Mouse (Mus musculus): Measurements from ENCODE around the gene Tmem165. TPM values are rescaled to one million over a fixed set of nuclear protein-coding genes. Genes with fewer than 3 reads are reported as not detected.

The Tmem165 gene
- total RNA-seq, 1 experiment from 2014 or later, result 62.7 TPM

DNA sequence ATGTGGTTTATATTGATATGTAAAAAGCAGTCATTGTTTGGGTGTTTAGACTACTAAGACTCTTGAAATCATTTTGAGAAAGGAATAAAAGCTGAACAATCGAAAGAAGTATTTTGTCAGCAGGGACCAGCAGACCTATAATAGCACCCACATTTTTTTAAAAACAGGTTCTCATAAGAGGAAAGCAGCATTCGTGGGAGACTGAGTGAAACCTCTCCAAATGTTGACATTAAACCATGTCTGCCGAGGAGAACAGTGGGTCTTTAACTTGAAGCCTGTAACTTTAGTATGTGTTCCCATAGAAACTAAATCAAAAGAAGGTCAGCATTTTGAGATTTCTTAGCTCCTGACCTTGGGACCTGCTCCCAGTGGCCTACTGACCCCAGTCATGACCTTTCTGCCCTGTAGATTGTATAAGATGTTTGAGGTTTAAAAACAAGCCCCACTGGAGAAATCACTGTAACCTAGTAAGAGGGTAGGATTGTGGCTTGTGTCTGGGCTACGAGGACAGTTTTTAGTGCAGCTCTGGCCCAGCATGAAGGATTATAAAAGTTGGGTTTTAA is 19.8 kb upstream of the Tmem165 start:
- ATAC-seq (ENCODE audit: extremely low read depth, insufficient number of reproducible peaks, low FRiP score, poor library complexity, severe bottlenecking), result no peak

DNA sequence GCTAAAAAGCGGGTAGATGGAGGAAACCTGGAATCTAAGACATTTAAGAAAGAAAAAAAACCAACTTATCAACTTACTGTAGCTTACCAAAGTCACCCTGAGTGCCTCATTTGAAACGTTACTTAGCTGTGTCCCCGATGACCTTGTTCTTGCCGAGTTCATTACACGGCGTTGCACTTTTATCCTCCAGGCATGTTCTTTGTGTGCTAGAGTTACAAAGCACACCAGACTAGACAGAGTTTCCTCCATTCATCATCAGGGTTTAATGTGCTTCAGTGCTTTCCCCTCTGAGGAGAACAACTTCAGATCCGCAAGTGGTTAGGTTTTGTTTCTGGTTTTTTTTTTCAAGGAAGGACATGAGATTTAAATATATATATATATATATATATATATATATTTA is 18.9 kb upstream of the Tmem165 start:
- no peak for ATAC-seq (ENCODE audit: extremely low read depth, insufficient number of reproducible peaks, low FRiP score, poor library complexity, severe bottlenecking)

DNA sequence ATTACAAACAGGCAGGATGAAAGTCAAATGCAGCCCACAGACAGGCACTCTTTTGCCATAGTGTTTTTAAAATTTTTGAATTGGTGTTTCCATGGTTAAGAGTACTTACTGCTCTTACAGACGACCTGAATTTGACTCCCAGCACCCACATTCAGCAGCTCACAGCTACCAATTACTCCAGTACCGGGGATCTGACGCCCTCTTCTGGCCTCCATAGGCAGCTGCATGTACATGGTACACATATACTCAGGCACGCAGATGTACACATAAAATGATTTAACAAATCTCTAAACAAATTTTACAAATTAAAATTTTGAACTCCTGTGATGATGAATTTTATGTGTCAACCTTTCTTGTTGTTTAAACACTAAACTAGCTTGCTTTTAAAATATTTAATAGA is 13.2 kb upstream of the Tmem165 start:
- ATAC-seq (ENCODE audit: extremely low read depth, insufficient number of reproducible peaks, low FRiP score, poor library complexity, severe bottlenecking), result no peak

DNA sequence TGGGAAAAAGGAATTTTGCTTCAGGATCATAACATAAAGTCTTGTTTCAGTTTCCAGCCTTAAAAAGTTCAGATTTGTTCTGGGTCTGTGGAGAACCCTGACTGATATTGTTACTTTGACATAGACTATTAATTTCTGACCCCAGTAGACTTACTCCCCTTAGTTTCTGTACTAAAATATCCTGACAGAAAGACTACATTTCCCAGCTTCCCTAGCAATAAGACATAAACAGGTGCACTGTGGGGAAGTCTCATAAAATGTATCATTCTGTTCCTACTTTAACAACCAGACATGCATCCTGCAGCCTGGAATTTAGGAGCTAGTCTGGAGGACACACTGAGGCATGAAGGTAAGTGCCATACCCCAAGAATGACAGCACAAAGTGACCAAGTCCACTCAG is 12.6 kb upstream of the Tmem165 start:
- ATAC-seq (ENCODE audit: extremely low read depth, insufficient number of reproducible peaks, low FRiP score, poor library complexity, severe bottlenecking), result no peak

DNA sequence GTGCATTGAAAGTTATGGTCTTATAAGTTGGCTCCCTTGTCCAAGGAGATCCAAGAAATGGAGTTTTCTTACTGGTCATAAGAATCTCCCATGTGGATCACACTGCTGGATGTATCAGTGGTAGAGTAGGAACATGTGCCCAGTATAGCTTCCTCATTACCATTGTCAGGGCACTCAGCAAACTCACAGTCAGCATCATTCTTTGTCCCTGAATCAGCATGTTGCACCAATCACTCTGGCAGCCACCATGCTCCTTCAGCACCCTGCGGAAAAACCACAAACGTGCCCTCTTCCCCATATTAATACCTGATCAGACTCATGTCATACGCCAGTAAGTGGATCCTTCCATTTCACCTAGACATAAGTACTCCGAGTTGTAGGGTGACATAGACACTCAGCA is 8.6 kb upstream of the Tmem165 start:
- no peak for ATAC-seq (ENCODE audit: extremely low read depth, insufficient number of reproducible peaks, low FRiP score, poor library complexity, severe bottlenecking)

DNA sequence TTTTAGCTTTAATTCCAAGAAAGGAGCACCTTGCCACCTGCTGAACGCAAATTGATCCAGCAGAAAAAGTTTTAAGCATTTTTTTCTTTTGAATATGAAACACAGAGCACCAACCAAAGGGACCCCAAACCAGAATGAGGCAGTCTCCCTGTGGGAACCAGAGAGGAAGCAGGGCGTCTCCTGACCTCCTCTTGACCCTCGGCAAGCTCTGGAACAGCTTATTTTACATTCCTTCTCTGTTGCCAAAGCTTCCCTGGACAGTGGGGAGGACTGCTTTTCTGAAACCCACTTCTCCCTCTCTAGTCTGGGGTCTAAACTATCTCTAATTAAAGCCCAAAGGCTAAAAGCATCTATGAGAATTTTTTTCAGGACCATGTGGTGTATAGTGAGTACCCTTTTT is 7.3 kb upstream of the Tmem165 start:
- ATAC-seq (ENCODE audit: extremely low read depth, insufficient number of reproducible peaks, low FRiP score, poor library complexity, severe bottlenecking), result no peak

DNA sequence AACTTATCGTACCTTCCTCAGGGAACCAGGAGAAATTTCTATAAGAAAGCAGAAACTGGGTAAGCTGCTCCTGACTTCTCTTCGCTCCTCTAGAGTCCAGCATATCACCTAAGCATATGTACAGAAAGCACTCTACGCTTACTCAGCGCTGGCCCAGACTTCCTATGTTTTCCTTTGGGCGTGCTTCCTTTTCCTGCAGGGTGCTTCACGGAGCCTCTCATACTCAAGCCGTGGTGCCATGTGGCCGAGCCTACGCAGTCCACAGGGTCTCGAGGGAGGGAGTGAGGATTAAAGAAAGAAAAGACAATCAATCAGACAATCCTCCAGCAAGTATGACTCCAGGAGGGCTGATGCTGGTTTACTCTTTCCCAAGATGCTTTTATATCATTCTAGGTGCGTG is 6.8 kb upstream of the Tmem165 start:
- no peak for ATAC-seq (ENCODE audit: extremely low read depth, insufficient number of reproducible peaks, low FRiP score, poor library complexity, severe bottlenecking)

DNA sequence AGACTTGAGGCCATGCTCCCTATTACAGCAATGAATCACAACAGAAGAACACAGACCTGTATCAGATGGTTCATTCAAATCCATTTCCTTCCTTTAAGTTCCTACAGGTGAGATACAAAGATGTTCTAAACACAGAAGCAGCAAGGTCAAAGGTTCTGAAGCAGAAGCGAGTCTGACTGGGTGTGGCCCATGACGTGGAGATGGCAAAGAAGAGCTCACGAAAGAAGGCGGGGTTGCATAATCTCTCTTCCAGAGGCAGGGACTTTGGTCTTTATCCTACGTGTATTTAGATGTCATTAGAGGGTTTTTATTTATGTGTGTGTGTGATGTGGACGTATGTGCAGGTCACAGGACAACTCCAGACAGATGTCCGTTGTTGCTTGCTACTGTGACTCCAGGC is 6.0 kb upstream of the Tmem165 start:
- ATAC-seq (ENCODE audit: extremely low read depth, insufficient number of reproducible peaks, low FRiP score, poor library complexity, severe bottlenecking), result no peak

DNA sequence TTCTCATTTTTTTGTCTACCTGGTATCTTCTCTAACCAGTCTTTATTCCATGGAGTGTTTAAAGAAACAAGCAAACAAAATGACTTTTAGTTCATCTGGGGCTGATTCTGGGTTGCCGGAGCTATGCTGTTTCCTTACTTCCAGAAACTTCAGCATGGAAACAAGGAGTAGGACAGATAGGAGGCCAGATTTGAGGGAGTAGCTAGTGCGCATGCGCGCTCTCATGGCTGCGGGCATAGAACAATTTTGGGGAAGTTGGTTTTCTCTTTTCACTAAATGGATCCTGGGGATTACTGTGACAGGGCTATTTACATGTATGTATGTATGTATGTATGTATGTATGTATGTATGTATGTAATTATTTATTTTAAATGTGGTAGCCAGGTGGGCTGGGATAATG is 4.5 kb upstream of the Tmem165 start:
- no peak for ATAC-seq (ENCODE audit: extremely low read depth, insufficient number of reproducible peaks, low FRiP score, poor library complexity, severe bottlenecking)

DNA sequence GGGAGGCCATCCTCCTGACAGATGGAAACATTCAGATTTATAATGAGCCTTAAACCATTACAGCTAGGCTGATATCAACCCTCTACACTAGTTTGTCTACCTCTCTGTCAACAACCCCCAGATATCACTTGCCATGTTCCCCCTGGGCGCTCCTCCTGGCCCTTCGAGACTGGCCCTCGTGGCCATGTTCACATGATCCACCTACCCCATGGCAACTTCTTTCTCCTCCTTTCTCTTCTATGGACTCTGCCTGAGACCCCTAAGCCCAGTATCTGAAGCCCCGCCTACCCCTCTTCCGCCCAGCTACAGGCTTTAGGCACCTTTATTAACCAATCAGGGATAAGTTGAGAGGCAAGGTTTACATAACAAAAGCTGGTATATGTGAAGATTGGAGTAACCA is 3.9 kb upstream of the Tmem165 start:
- no peak for ATAC-seq (ENCODE audit: extremely low read depth, insufficient number of reproducible peaks, low FRiP score, poor library complexity, severe bottlenecking)

DNA sequence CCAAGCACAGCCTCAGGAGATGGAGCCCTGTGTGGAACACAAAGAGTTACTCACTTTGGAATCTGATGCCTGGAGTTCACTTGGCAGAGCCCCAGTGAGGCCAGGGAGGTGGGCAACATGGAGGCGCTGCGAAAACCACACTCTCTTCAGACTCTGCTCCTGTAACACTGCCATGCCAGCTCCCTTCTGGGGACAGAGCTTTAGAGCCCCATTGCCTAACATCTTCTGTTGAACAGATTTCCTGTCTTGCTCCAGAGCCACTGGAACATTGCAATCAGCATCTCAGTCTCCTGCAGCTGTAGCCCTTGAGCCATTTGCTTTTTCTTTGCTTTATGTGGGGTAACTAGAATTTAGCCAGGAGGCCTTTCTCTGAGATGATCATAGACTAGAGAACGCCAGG is 1.4 kb upstream of the Tmem165 start:
- no peak for ATAC-seq (ENCODE audit: extremely low read depth, insufficient number of reproducible peaks, low FRiP score, poor library complexity, severe bottlenecking)

DNA sequence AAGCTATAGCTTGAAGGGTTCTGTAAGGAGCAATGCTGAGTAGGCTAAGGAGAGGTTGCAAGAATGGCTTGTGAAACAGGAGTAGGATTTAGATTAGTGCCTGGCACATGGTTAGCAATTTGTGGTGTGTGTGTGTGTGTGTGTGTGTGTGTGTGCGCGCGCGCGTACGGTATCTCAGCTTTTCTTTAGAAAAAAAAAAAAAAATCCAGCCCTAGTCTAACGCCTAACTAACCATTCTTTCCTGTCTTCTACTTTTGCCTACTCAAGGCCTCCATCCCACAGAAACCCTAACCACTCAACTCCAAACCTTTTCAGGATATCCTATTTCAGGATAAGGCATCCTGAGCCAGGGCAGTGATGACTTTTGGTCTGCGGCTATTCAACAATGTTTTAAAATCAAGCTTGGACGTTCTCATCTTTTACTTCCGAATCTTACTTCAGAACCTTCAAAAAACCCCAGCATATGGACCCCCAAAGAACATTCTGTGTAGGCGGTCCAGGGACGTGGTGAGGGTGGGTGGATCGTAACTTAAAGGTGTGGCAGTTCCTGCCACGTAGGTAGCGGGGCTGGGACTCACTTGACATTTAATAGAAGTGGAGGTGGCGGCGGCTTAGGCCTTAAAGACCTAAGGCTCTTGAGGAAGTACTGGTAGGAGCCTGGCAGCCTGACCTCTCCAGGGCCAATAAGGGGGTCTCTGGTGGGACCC is 484 bp upstream of the Tmem165 start:
- ATAC-seq (ENCODE audit: extremely low read depth, insufficient number of reproducible peaks, low FRiP score, poor library complexity, severe bottlenecking), result no peak; the same call in 1 of the 2 replicates

DNA sequence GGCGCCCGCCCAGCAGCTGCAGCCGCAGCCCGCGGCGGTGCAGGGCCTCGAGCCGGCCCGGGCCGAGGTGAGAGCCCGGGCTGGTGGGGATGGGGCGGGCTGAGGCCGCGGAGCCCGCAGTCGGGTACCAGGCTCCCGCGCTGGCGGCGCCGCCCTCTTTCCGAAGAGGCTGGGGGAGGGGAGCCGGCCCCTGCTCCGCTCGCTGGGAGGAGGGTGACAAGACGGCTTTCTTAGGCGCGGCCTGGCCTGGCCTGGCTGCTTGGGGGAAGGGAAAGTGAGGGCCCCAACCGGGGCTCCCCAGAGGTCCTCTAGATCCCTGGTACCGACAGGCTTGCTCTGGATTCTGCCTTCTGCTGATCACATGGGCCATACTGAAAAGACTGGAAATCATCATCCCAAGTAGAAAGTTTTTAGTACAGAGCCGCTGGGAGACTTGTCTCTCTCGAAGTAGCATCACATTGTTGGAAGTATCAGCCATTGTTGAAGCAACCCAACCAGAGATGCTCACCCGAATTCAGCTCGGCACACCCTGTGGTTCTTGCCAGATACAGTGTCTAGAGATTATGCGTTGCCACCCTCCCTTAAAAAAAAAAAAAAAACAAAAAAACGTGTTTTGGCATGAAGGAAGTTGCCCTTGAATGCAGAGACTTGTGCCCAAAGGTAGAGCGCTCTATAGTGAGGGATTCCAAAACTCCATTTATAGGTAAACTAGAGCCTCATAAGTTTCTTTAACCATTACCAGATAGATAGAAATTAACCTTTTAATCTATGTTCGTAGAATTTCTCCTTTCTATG is 803 bp downstream of the Tmem165 start:
- ATAC-seq (ENCODE audit: extremely low read depth, insufficient number of reproducible peaks, low FRiP score, poor library complexity, severe bottlenecking), result peak; percentile 11; the same call in 1 of the 2 replicates

DNA sequence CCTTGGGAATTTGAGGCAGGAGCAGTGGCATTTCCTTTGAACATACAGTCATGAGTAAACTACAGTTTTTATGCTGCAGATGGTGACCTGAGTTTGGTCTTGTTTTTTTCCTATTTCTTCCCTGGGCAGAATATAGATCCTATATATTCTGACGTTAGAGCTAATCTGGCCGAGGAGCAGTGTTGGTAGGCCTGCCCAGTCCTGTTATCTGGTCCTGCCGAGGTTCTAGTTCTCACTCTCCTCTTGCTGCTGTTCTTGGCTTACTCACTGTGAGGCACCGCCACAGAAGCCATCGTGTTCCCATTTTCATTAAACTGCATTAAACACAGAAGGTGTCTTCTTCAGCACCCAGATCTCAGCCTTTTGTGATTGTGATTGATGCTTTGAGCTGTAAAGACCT is 4.2 kb downstream of the Tmem165 start:
- ATAC-seq (ENCODE audit: extremely low read depth, insufficient number of reproducible peaks, low FRiP score, poor library complexity, severe bottlenecking), result no peak

DNA sequence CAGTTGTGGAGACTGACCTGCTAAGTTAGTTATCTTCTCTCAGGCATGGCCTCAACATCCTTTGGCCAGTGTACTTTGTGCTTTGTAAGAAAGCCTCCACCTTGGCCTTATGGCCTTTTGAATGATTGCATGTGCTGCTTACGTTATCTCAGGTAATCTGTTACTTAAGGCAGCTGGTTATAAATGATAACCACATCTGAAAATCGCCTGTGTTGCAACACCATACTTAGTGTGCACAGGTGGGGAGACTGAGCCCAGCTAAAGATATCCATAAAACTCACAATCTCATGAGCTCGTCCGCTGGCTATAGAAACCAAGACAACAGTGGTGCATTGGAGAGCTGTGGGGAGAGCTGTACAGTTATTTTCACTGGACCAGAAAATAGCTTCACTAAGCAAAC is 6.9 kb downstream of the Tmem165 start:
- no peak for ATAC-seq (ENCODE audit: extremely low read depth, insufficient number of reproducible peaks, low FRiP score, poor library complexity, severe bottlenecking)

DNA sequence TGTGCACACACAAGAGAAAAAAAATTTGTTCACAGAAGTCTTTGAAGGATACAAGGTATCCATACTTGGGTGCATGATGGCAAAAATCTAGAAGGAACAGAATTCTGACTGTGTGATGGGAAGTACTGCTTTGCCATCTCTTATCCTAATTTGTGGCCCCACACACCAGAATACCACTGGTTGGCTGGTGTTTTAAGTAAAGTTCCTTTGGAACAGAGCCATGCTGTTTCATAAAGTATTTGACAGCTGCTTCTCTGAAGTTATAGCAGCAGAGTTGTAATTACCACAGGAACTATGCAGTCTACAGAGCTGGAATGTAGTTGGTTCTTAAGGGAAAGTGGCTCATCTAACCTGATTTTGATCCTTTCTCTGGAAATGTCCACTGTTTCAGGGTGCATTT is 9.4 kb downstream of the Tmem165 start:
- no peak for ATAC-seq (ENCODE audit: extremely low read depth, insufficient number of reproducible peaks, low FRiP score, poor library complexity, severe bottlenecking)

DNA sequence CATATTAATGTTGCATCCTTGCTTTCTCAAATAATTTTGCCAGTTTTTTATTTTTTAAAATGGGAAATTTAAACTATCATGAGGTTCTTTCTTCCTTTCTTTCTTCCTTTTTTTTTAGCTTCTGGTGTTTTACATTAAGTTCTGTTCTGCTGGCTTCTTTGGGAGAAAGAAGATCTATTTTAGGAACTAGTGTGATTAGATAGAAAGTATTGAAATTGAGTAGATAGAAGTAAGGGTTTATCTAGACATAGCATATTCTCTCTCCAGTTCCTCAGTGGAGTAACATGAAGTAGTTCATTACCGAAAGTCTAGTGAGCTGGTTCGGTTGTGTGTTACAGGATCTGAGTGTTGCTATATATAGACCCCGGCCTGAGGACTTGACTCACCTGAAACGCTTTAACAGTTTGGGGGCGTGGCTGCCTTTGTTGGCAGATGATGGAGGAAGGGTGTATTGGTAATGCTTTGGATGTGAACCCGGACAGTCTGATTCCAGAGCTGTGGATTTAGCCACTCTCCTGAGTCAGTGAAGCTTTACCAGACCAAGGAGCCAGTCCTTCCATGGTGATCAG is 10.8 kb downstream of the Tmem165 start:
- no peak for ATAC-seq (ENCODE audit: extremely low read depth, insufficient number of reproducible peaks, low FRiP score, poor library complexity, severe bottlenecking)

DNA sequence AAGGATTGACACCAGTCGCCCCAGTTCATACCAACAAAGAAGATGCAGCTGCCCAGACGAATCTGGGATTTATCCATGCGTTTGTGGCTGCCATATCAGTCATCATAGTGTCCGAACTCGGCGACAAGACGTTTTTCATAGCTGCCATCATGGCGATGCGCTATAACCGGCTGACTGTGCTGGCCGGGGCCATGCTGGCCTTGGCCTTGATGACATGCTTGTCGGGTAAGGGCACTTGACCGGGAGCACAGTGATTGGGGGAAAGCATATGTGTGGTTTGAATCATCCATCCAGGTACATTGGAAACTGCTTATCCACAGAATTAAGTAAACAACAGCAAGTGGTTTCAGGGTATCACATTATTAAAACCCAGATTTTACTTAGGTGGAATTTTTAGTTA is 15.7 kb downstream of the Tmem165 start:
- ATAC-seq (ENCODE audit: extremely low read depth, insufficient number of reproducible peaks, low FRiP score, poor library complexity, severe bottlenecking), result no peak

DNA sequence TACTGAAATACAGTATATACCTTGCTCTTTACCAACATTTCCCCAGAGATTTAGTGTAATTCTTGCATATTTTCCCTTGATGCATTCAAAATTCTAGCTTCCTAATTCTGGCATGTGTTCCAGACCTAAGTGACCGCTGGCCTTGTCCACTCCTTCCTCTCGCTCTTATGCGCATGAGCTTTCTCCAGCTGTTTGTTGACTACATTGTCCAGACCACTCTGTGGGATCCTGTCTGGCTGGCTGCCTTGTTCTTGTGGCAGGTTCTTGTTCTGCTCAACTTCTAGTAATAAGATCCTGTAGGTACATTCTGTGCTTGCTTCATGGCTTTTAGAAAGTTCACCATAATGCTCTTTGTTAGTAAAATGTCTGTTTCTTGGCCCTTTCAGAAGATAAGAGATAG is 19.5 kb downstream of the Tmem165 start:
- no peak for ATAC-seq (ENCODE audit: extremely low read depth, insufficient number of reproducible peaks, low FRiP score, poor library complexity, severe bottlenecking)

DNA sequence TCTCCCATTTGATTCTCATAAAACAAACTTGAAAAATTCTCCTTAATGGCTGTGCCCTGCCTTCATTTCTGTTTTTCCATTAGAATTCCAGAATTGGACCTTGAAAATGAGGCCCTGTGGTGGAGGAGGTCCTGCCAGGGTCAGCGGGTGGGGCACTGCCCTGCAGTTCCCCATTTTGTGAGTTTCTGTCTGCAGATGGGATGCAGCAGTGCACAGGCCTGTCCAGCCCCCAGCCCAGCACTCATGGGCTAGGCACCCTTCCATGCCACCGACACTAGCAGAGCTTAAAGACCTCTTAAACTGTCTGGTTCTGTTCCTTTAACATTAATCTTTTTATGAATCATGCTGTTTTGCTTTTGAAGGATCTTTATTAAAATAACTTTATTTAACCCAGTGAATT is 22.2 kb downstream of the Tmem165 start:
- ATAC-seq (ENCODE audit: extremely low read depth, insufficient number of reproducible peaks, low FRiP score, poor library complexity, severe bottlenecking), result no peak

Data from neutrophil, adult 5-6 weeks (primary cell).